Mouse (Mus musculus) stomach, postnatal 0 days (tissue): Measurements from ENCODE around the gene Ldah.

Source experiments
- CTCF ChIP-seq: IDR thresholded peaks from 2 replicates; pipeline ENCODE4 v1.5.1; 2016; ENCODE audit warnings: antibody characterized with exemption, low read depth, mild to moderate bottlenecking, moderate library complexity
- EP300 ChIP-seq: optimal IDR thresholded peaks from 2 replicates; pipeline ENCODE3; 2016; ENCODE audit warnings: antibody characterized with exemption

GRCm38 (mm10) chr12:8281225-8282017, 73.5 kb downstream of the Ldah start:
- TF ChIP-seq EP300 (no peak), CTCF (no peak)
